Mouse (Mus musculus) thymus, adult 2 months (tissue): ENCODE measurements around the gene Napsa. TPM values are rescaled to one million over a fixed set of nuclear protein-coding genes. Genes with fewer than 3 reads are reported as not detected.

Experiments used
- DNase-seq: peaks from one replicate; pipeline ENCODE4 v3.0.0; 2021
- H3K27ac ChIP-seq: fragments of 200-500 bp; 2 replicates; pipeline ENCODE4 v1.5.1; 2012; ENCODE audit warnings: low read length, control low read depth; ENCODE audit not compliant: control insufficient read depth, insufficient read depth
- H3K27me3 ChIP-seq: fragments of 200-500 bp; 2 replicates; pipeline ENCODE4 v1.6.1; 2012; ENCODE audit warnings: mild to moderate bottlenecking, low read length, moderate library complexity, mixed read lengths; ENCODE audit not compliant: control insufficient read depth, insufficient read depth
- H3K36me3 ChIP-seq: fragments of 200-500 bp; 2 replicates; pipeline ENCODE4 v1.6.1; 2012; ENCODE audit warnings: mild to moderate bottlenecking, low read length, moderate library complexity; ENCODE audit not compliant: control insufficient read depth, insufficient read depth
- H3K4me1 ChIP-seq: fragments of 200-500 bp; replicated peaks from 2 replicates; pipeline ENCODE4 v1.6.1; 2012; ENCODE audit warnings: low read length; ENCODE audit not compliant: control insufficient read depth, insufficient read depth
- H3K4me3 ChIP-seq: fragments of 200-500 bp; 2 replicates; pipeline ENCODE4 v1.5.1; 2012; ENCODE audit warnings: mild to moderate bottlenecking, low read length, control low read depth, moderate library complexity; ENCODE audit not compliant: control insufficient read depth, insufficient read depth
- CTCF ChIP-seq: fragments of 200-500 bp; IDR thresholded peaks from 2 replicates; pipeline ENCODE4 v1.5.1; 2012; ENCODE audit warnings: mild to moderate bottlenecking, control low read depth, low read length, moderate library complexity, borderline replicate concordance; ENCODE audit not compliant: control insufficient read depth, poor library complexity, insufficient read depth; ENCODE audit errors: extremely low read depth
- POLR2A ChIP-seq: fragments of 200-500 bp; IDR thresholded peaks from 2 replicates; pipeline ENCODE4 v1.6.1; 2012; ENCODE audit warnings: mild to moderate bottlenecking, low read length, control low read depth, moderate library complexity; ENCODE audit not compliant: control insufficient read depth, poor library complexity, insufficient read depth; ENCODE audit errors: extremely low read depth
- WGBS: fragments of 180-500 bp; shearing (Covaris S2); methylation state at CpG from one replicate; pipeline ENCODE4 v1.1.7; 2018; 5-methylcytosine and 5-hydroxymethylcytosine counted together
- polyA plus RNA-seq: library from polyadenylated mRNA; depleted of rRNA; stranded (reverse); fragments of >200 nt; gene quantifications from 2 replicates; pipeline ENCODE4 v1.2.3, GENCODE M21; 2012

The Napsa gene
- polyA plus RNA-seq, 1 experiment: 32.0 TPM

- Histone ChIP-seq H3K27ac (no peak overlapping the region), H3K27me3 (no peaks in the 10 kb centered on the region), H3K36me3 (no peaks in the 10 kb centered on the region), H3K4me1 (no peaks in the 10 kb centered on the region), H3K4me3 (no peak overlapping the region)
- DNase-seq: no peak
- TF ChIP-seq POLR2A (no peak), CTCF (no peak)
- 88% methylated on average over 13 of the region's 13 CpGs for WGBS
Observed at GRCm38 (mm10) chr7:44625241-44626067, 53.3 kb downstream of the Napsa start.

GRCm38 (mm10) chr7:44626068-44626385 is 53.8 kb downstream of the Napsa start:
- Histone ChIP-seq H3K27me3 (no peaks in the 10 kb centered on the region), H3K4me3 (no peak overlapping the region), H3K4me1 (no peaks in the 10 kb centered on the region), H3K27ac (no peak overlapping the region), H3K36me3 (no peaks in the 10 kb centered on the region)
- WGBS: 37% methylated on average over 1 of the region's 1 CpGs
- TF ChIP-seq CTCF: no peak
- TF ChIP-seq POLR2A: no peak
- no peak for DNase-seq

- H3K4me3 ChIP-seq: no peak overlapping the region
- no peak for DNase-seq
- H3K27me3 ChIP-seq: no peaks in the 10 kb centered on the region
- H3K36me3 ChIP-seq: no peaks in the 10 kb centered on the region
- no peak overlapping the region for H3K27ac ChIP-seq
- TF ChIP-seq POLR2A (no peak), CTCF (no peak)
- 82% methylated on average over 13 of the region's 13 CpGs for WGBS
- H3K4me1 ChIP-seq: no peaks in the 10 kb centered on the region
Observed at GRCm38 (mm10) chr7:44626966-44627365, 54.8 kb downstream of the Napsa start.

GRCm38 (mm10) chr7:44628402-44629034 is 56.3 kb downstream of the Napsa start:
- WGBS: 84% methylated on average over 15 of the region's 15 CpGs
- Histone ChIP-seq H3K36me3 (no peaks in the 10 kb centered on the region), H3K27ac (no peak overlapping the region), H3K4me3 (no peak overlapping the region), H3K4me1 (no peaks in the 10 kb centered on the region), H3K27me3 (no peaks in the 10 kb centered on the region)
- DNase-seq: no peak
- no peak for TF ChIP-seq CTCF
- no peak for TF ChIP-seq POLR2A

GRCm38 (mm10) chr7:44630437-44630836 is 58.3 kb downstream of the Napsa start:
- DNase-seq: no peak
- TF ChIP-seq POLR2A (no peak), CTCF (no peak)
- Histone ChIP-seq H3K27me3 (no peaks in the 10 kb centered on the region), H3K4me1 (no peaks in the 10 kb centered on the region), H3K4me3 (no peak overlapping the region), H3K36me3 (no peaks in the 10 kb centered on the region), H3K27ac (no peak overlapping the region)
- 78% methylated on average over 13 of the region's 13 CpGs for WGBS

- TF ChIP-seq POLR2A (no peak), CTCF (no peak)
Observed at GRCm38 (mm10) chr7:44632676-44633075, 60.5 kb downstream of the Napsa start.

More at GRCm38 (mm10) chr7:44632676-44633075, 60.5 kb downstream of the Napsa start:
- DNase-seq: no peak
- H3K4me1 ChIP-seq: no peaks in the 10 kb centered on the region
- H3K27me3 ChIP-seq: no peaks in the 10 kb centered on the region
- H3K4me3 ChIP-seq: no peak overlapping the region
- 57% methylated on average over 13 of the region's 13 CpGs for WGBS
- no peaks in the 10 kb centered on the region for H3K36me3 ChIP-seq
- no peak overlapping the region for H3K27ac ChIP-seq
